Mouse (Mus musculus): ENCODE results near the gene Lmf2.

GRCm38 (mm10) chr15:89326441-89326840, 29.0 kb downstream of the Lmf2 start:
- TF ChIP-seq CTCF (IDR thresholded peaks at IDR 0.05; ENCODE audit: borderline replicate concordance, insufficient read depth, low read length) (no peak), POLR2A (IDR thresholded peaks at IDR 0.05; ENCODE audit: low read depth, low read length) (no peak)
